Mouse (Mus musculus) MEL (cell line): ENCODE measurements around the gene Psme2. TPM values are rescaled to one million over a fixed set of nuclear protein-coding genes. Genes with fewer than 3 reads are reported as not detected.

Experiments
- DNase-seq: peaks from one replicate; pipeline ENCODE4 v3.0.0; 2011; ENCODE audit warnings: low read depth, low spot score
- H3K27ac ChIP-seq: 2 replicates; pipeline ENCODE4 v1.5.1; 2012; ENCODE audit warnings: low read depth, mild to moderate bottlenecking, control low read depth, low read length, moderate library complexity; ENCODE audit not compliant: control insufficient read depth
- H3K27me3 ChIP-seq, 2 experiments: fragments of 150-350 bp in 1 of 2; sonication (generic) in 1 of 2; 2 replicates each; pipeline ENCODE4 v1.6.1; 2012; ENCODE audit warnings: low read length in 2 of 2, mild to moderate bottlenecking in 2 of 2, improper control_type of control experiment in 1 of 2, moderate library complexity in 1 of 2; ENCODE audit not compliant: insufficient read depth in 2 of 2, control insufficient read depth in 1 of 2
- H3K36me3 ChIP-seq, 2 experiments: 2 replicates each; pipeline ENCODE4 v1.6.1; 2012 to 2014; ENCODE audit warnings: low read length in 2 of 2, improper control_type of control experiment in 1 of 2, inconsistent platforms in 1 of 2, mild to moderate bottlenecking in 1 of 2; ENCODE audit not compliant: insufficient read depth in 2 of 2, control insufficient read depth in 1 of 2
- H3K4me1 ChIP-seq, 2 experiments: fragments of 150-350 bp in 1 of 2; sonication (generic) in 1 of 2; 2 replicates each; pipeline ENCODE4 v1.6.1; 2012; ENCODE audit warnings: low read length in 2 of 2, improper control_type of control experiment in 1 of 2, mild to moderate bottlenecking in 1 of 2; ENCODE audit not compliant: insufficient read depth in 2 of 2, control insufficient read depth in 1 of 2
- H3K4me3 ChIP-seq, 2 experiments: fragments of 150-350 bp in 1 of 2; sonication (generic) in 1 of 2; 2 replicates each; pipeline ENCODE4 v1.5.1; 2012; ENCODE audit warnings: low read depth in 2 of 2, low read length in 2 of 2, mild to moderate bottlenecking in 2 of 2, moderate library complexity in 2 of 2, control low read depth in 1 of 2, improper control_type of control experiment in 1 of 2; ENCODE audit not compliant: control insufficient read depth in 1 of 2, insufficient read depth in 1 of 2
- H3K79me2 ChIP-seq: 2 replicates; pipeline ENCODE4 v1.6.1; 2012; ENCODE audit warnings: mild to moderate bottlenecking, low read length, moderate library complexity; ENCODE audit not compliant: control insufficient read depth, poor library complexity, insufficient read depth
- H3K9ac ChIP-seq: 2 replicates; pipeline ENCODE4 v1.6.1; 2012; ENCODE audit warnings: low read depth, mild to moderate bottlenecking, control low read depth, low read length, moderate library complexity; ENCODE audit not compliant: control insufficient read depth, poor library complexity, severe bottlenecking
- H3K9me3 ChIP-seq: fragments of 150-350 bp; sonication (generic); replicated peaks from 2 replicates; pipeline ENCODE4 v1.6.1; 2012; ENCODE audit warnings: mild to moderate bottlenecking, low read length, improper control_type of control experiment, moderate library complexity; ENCODE audit not compliant: insufficient read depth
- BHLHE40 ChIP-seq: IDR thresholded peaks from 2 replicates; pipeline ENCODE4 v1.6.1; 2012; ENCODE audit warnings: low read depth, mild to moderate bottlenecking, inconsistent platforms, low read length, improper control_type of control experiment, borderline replicate concordance
- CHD1 ChIP-seq: IDR thresholded peaks from 2 replicates; pipeline ENCODE4 v1.6.1; 2012; ENCODE audit warnings: low read depth, mild to moderate bottlenecking, inconsistent platforms, low read length, improper control_type of control experiment
- CHD2 ChIP-seq: IDR thresholded peaks from 2 replicates; pipeline ENCODE4 v1.6.1; 2011; ENCODE audit warnings: low read length, improper control_type of control experiment
- CTCF ChIP-seq, 3 experiments: IDR thresholded peaks in 2 of 3; conservative IDR thresholded peaks in 1 of 3; 2 replicates each; pipeline ENCODE4 v1.5.1; 2011 to 2012; ENCODE audit warnings: low read length in 3 of 3, low read depth in 2 of 3, mild to moderate bottlenecking in 2 of 3, improper control_type of control experiment in 1 of 3, inconsistent platforms in 1 of 3, mixed read lengths in 1 of 3, moderate library complexity in 1 of 3; ENCODE audit not compliant: control insufficient read depth in 1 of 3, insufficient read depth in 1 of 3, poor library complexity in 1 of 3, severe bottlenecking in 1 of 3
- E2F4 ChIP-seq: IDR thresholded peaks from 2 replicates; pipeline ENCODE4 v1.6.1; 2011; ENCODE audit warnings: low read depth, low read length, improper control_type of control experiment, borderline replicate concordance
- ELF1 ChIP-seq: IDR thresholded peaks from 2 replicates; pipeline ENCODE4 v1.6.1; 2014; ENCODE audit warnings: low read depth, mild to moderate bottlenecking, inconsistent platforms, low read length, improper control_type of control experiment, moderate library complexity
- EP300 ChIP-seq, 2 experiments: IDR thresholded peaks; 2 replicates each; pipeline ENCODE4 v1.6.1; 2011; ENCODE audit warnings: improper control_type of control experiment in 2 of 2, low read length in 2 of 2, low read depth in 1 of 2, mild to moderate bottlenecking in 1 of 2
- ETS1 ChIP-seq: IDR thresholded peaks from 2 replicates; pipeline ENCODE4 v1.6.1; 2012; ENCODE audit warnings: low read depth, mild to moderate bottlenecking, inconsistent platforms, low read length, improper control_type of control experiment, moderate library complexity
- GABPA ChIP-seq: IDR thresholded peaks from 2 replicates; pipeline ENCODE4 v1.6.1; 2012; ENCODE audit warnings: low read depth, mild to moderate bottlenecking, inconsistent platforms, low read length, improper control_type of control experiment, moderate library complexity
- JUND ChIP-seq: IDR thresholded peaks from 2 replicates; pipeline ENCODE4 v1.6.1; 2011; ENCODE audit warnings: low read depth, mild to moderate bottlenecking, improper control_type of control experiment, low read length
- KAT2A ChIP-seq: conservative IDR thresholded peaks from 2 replicates; pipeline ENCODE4 v1.6.1; 2012; ENCODE audit warnings: low read depth, low read length, improper control_type of control experiment, inconsistent platforms
- MAFK ChIP-seq: IDR thresholded peaks from 2 replicates; pipeline ENCODE4 v1.6.1; 2011; ENCODE audit warnings: low read depth, mild to moderate bottlenecking, low read length, improper control_type of control experiment, borderline replicate concordance
- MAX ChIP-seq: IDR thresholded peaks from 2 replicates; pipeline ENCODE4 v1.6.1; 2011; ENCODE audit warnings: low read length, improper control_type of control experiment
- MAZ ChIP-seq: IDR thresholded peaks from 2 replicates; pipeline ENCODE4 v1.6.1; 2012; ENCODE audit warnings: low read depth, mild to moderate bottlenecking, inconsistent platforms, low read length, improper control_type of control experiment
- MXI1 ChIP-seq: IDR thresholded peaks from 2 replicates; pipeline ENCODE4 v1.6.1; 2011; ENCODE audit warnings: mild to moderate bottlenecking, low read depth, low read length, improper control_type of control experiment
- MYB ChIP-seq: IDR thresholded peaks from 2 replicates; pipeline ENCODE4 v1.6.1; 2011; ENCODE audit warnings: mild to moderate bottlenecking, low read depth, low read length, improper control_type of control experiment
- NELFE ChIP-seq: IDR thresholded peaks from 2 replicates; pipeline ENCODE4 v1.6.1; 2011; ENCODE audit warnings: low read depth, low read length, improper control_type of control experiment
- POLR2A ChIP-seq, 2 experiments: IDR thresholded peaks; 2 replicates each; pipeline ENCODE4 v1.6.1; 2011 to 2012; ENCODE audit warnings: low read length in 2 of 2, mild to moderate bottlenecking in 2 of 2, control low read depth in 1 of 2, improper control_type of control experiment in 1 of 2, low read depth in 1 of 2, moderate library complexity in 1 of 2; ENCODE audit not compliant: control insufficient read depth in 1 of 2, insufficient read depth in 1 of 2, poor library complexity in 1 of 2
- POLR2AphosphoS2 ChIP-seq: IDR thresholded peaks from 2 replicates; pipeline ENCODE4 v1.6.1; 2011; ENCODE audit warnings: low read length, improper control_type of control experiment
- SIN3A ChIP-seq: IDR thresholded peaks from 2 replicates; pipeline ENCODE4 v1.6.1; 2012; ENCODE audit warnings: low read length, improper control_type of control experiment, inconsistent platforms
- USF1 ChIP-seq: IDR thresholded peaks from 2 replicates; pipeline ENCODE4 v1.6.1; 2014; ENCODE audit warnings: low read depth, mild to moderate bottlenecking, inconsistent platforms, low read length, improper control_type of control experiment, moderate library complexity
- USF2 ChIP-seq, 2 experiments: IDR thresholded peaks; 2 replicates each; pipeline ENCODE4 v1.6.1; 2011 to 2012; ENCODE audit warnings: improper control_type of control experiment in 2 of 2, low read length in 2 of 2, borderline replicate concordance in 1 of 2, inconsistent platforms in 1 of 2, low read depth in 1 of 2, mild to moderate bottlenecking in 1 of 2; ENCODE audit not compliant: insufficient read depth in 1 of 2
- ZMIZ1 ChIP-seq: IDR thresholded peaks from 2 replicates; pipeline ENCODE4 v1.6.1; 2012; ENCODE audit warnings: low read depth, mild to moderate bottlenecking, inconsistent platforms, low read length, improper control_type of control experiment, moderate library complexity
- polyA plus RNA-seq, 2 experiments: library from polyadenylated mRNA; stranded (reverse) in 1 of 2; unstranded in 1 of 2; fragments of >175 nt in 1 of 2; fragments of >200 nt in 1 of 2; gene quantifications; 2 replicates each; pipeline versions ENCODE4 v1.2.1 to v1.2.4; 2012; ENCODE audit warnings: low replicate concordance in 2 of 2, low read depth in 1 of 2; ENCODE audit not compliant: insufficient read length in 2 of 2, insufficient read depth in 1 of 2, missing spikeins in 1 of 2
- total RNA-seq: library from RNA; depleted of rRNA; stranded (reverse); fragments of 300-350 nt; gene quantifications from 2 replicates; pipeline ENCODE4 v1.2.3, GENCODE M21; 2012; rRNA removed

Psme2 gene
- total RNA-seq (98.1 and 143 TPM in 2 replicates), polyA plus RNA-seq (100 to 1,000 TPM in 1 of 2 experiments, not detected in 1; 231 TPM)

DNA sequence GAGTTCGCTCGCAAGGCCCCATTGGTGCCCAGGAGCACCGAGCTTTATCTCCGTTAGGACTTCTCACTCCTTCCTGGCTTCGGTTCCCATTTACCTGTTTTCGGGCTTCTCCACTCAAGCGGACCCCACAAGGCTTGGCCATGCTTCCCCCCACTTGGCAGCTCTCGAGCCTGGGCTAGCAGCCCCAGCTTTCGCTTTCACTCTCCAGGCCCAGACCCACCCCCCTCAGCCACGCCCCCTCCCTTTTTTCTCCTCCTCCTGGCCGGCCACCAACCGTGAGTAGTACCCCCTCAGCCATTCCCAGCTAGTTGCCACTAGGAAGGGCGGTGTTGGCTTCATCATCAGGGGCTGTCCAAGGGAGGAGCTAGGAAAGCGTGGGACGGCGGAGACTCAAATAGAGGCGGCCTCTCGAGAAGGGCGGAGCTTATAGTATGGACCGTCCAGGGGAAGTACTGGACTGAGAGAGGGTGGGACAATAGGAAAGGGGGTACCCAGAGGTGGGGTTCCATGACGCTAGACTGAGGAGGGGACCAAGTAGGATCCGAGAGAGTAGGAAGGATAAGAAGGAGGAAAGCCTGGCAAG, at the start of gene Psme2:
Psme2 (minus strand) TSS at position 366 of the 583 bp plus-strand sequence.
- Histone ChIP-seq H3K4me3 (peak within 1 kb of the TSS; percentile 80 to 94), H3K27me3 (no peaks in the 10 kb centered on the region), H3K36me3 (peaks cover 3 to 25% of the 10 kb centered on the region in 2 experiments; a peak in 3 of 4 replicates), H3K9ac (peak within 1 kb of the TSS; percentile 82), H3K4me1 (peaks cover 3 to 39% of the 10 kb centered on the region in 2 experiments), H3K9me3 (no peaks in the 10 kb centered on the region), H3K27ac (peak within 1 kb of the TSS; percentile 86), H3K79me2 (peaks cover 24% of the 10 kb centered on the region)
- peak; percentile 98 for DNase-seq
- TF ChIP-seq NELFE (peak; percentile 18; the same call in 1 of the 2 replicates), ETS1 (0 out of 2 replicates have a peak, but pooled peaks have one; percentile 56), POLR2A (IDR thresholded peaks at IDR 0.05; ENCODE audit: control insufficient read depth in 1 of 2, insufficient read depth in 1 of 2, low read depth in 1 of 2, low read length in 2 of 2, poor library complexity in 1 of 2) (peak; percentile 54 to 66; a peak in 2 of 4 replicates), KAT2A (no peak), EP300 (IDR thresholded peaks at IDR 0.05; ENCODE audit: low read depth in 1 of 2, low read length in 2 of 2) (peak in 1 of 2 experiments; percentile 0; a peak in 1 of 4 replicates), ELF1 (peak; percentile 15; the same call in 1 of the 2 replicates), SIN3A (peak; percentile 85), POLR2AphosphoS2 (peak; percentile 74), GABPA (no peak), CHD1 (no peak), BHLHE40 (no peak), MAX (no peak; the same call in 1 of the 2 replicates), MXI1 (peak; percentile 85)

DNA sequence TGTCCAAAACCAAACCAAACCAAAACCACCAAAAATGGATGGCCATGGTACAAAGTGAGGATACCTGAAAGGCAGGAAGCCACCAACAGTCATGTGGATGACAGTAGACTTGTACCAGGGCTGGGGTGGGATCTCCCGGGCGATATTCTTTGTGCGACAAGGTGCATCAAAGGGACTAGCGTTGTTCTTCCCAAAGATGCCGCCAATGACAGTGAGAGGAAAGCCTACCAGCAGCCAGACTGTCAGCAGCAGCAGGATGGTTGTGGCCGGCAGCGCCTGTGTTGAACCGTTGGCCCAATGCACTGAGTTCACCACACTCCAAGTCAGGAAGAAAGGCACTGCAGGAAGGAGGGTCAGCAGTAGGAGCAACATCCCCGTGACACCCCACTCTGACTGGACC, 46.9 kb upstream of the Psme2 start, which contains the start of gene Gm49378:
Gm49378 (minus strand) TSS at position 101 of the 400 bp plus-strand sequence.
- H3K4me3 ChIP-seq: no peak within 1 kb of the TSS
- H3K36me3 ChIP-seq: peaks cover 4 to 9% of the 10 kb centered on the region in 2 experiments
- no peak for TF ChIP-seq MYB
- TF ChIP-seq KAT2A: no peak
- no peak for TF ChIP-seq USF2 (IDR thresholded peaks at IDR 0.05; ENCODE audit: borderline replicate concordance in 1 of 2, insufficient read depth in 1 of 2, low read depth in 1 of 2, low read length in 2 of 2)
- TF ChIP-seq GABPA: no peak
- no peak for TF ChIP-seq MAZ
- TF ChIP-seq ZMIZ1: no peak
- no peak for TF ChIP-seq JUND
- TF ChIP-seq CTCF (IDR thresholded peaks at IDR 0.05 in 2 of 3, conservative IDR thresholded peaks at IDR 0.05 in 1 of 3; ENCODE audit: control insufficient read depth in 1 of 3, insufficient read depth in 1 of 3, low read depth in 2 of 3, low read length in 3 of 3, poor library complexity in 1 of 3, severe bottlenecking in 1 of 3): no peak
- no peak for TF ChIP-seq USF1
- TF ChIP-seq CHD2: no peak
- TF ChIP-seq MAFK: no peak
- TF ChIP-seq E2F4: no peak
- no peak for TF ChIP-seq SIN3A
- peaks cover 0 to 6% of the 10 kb centered on the region in 2 experiments; a peak in 2 of 4 replicates for H3K4me1 ChIP-seq
- H3K27ac ChIP-seq: no peak within 1 kb of the TSS
- no peaks in the 10 kb centered on the region for H3K9me3 ChIP-seq
- DNase-seq: no peak
- peaks cover 30% of the 10 kb centered on the region for H3K79me2 ChIP-seq
- H3K9ac ChIP-seq: no peak within 1 kb of the TSS
- H3K27me3 ChIP-seq: no peaks in the 10 kb centered on the region
